Mouse (Mus musculus) cortical plate, adult 2 months (tissue): ENCODE measurements around the gene Ppp1r12c. TPM values are rescaled to one million over a fixed set of nuclear protein-coding genes. Genes with fewer than 3 reads are reported as not detected.

Experiments used
- H3K27ac ChIP-seq: fragments of 200-500 bp; 2 replicates; pipeline ENCODE4 v1.5.1; 2012; ENCODE audit warnings: low read length, control low read depth, inconsistent platforms; ENCODE audit not compliant: insufficient read depth
- H3K4me1 ChIP-seq: fragments of 200-500 bp; 2 replicates; pipeline ENCODE4 v1.6.1; 2011; ENCODE audit warnings: low read length; ENCODE audit not compliant: control insufficient read depth, insufficient read depth
- H3K4me3 ChIP-seq: fragments of 200-500 bp; 2 replicates; pipeline ENCODE4 v1.5.1; 2011; ENCODE audit warnings: mild to moderate bottlenecking, low read length, control low read depth; ENCODE audit not compliant: insufficient read depth
- CTCF ChIP-seq: fragments of 200-500 bp; IDR thresholded peaks from 2 replicates; pipeline ENCODE4 v1.5.1; 2011; ENCODE audit warnings: mild to moderate bottlenecking, control low read depth, low read length; ENCODE audit not compliant: insufficient read depth; ENCODE audit errors: extremely low read depth
- POLR2A ChIP-seq: fragments of 200-500 bp; IDR thresholded peaks from 2 replicates; pipeline ENCODE4 v1.6.1; 2011; ENCODE audit warnings: mild to moderate bottlenecking, low read length, control low read depth; ENCODE audit not compliant: insufficient read depth; ENCODE audit errors: extremely low read depth
- polyA plus RNA-seq: library from polyadenylated mRNA; depleted of rRNA; stranded (reverse); fragments of >200 nt; gene quantifications from 2 replicates; pipeline ENCODE4 v1.2.3, GENCODE M21; 2012

Gene Ppp1r12c
- polyA plus RNA-seq, 1 experiment: 105 TPM

DNA sequence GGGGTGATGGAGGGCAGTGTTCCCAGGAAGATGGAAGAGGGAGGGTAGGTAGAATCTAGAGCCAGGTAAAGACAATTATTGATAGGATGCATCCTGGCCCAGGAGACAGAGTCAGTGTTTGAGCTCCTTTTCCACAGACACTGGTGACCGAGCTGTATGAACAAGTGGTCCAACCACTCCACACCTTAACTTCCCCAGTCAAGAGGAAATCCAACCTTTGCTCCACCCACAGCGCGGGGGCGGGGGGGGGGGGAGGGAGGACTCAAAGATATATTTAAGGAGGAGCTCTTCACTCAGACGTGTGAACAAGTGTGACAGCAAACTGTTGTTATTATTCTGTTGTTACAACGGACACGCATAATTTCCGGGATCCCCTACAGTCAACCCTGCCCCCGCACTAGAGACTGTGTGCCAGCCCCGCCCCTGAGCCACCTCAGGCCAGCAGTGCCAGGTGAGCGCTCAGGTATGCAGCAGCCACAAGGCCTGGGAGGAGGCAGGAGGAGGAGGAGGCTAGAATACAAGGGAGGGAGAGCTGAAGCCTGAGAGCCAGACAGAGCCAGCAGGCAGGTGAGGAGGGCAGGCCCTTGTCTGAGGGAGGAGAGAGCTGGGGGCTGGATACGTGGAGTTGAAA is 37.2 kb downstream of the Ppp1r12c start:
- TF ChIP-seq CTCF (no peak), POLR2A (no peak)
- no peaks in the 10 kb centered on the region for H3K4me1 ChIP-seq
- H3K4me3 ChIP-seq: no peak overlapping the region
- no peak overlapping the region for H3K27ac ChIP-seq

DNA sequence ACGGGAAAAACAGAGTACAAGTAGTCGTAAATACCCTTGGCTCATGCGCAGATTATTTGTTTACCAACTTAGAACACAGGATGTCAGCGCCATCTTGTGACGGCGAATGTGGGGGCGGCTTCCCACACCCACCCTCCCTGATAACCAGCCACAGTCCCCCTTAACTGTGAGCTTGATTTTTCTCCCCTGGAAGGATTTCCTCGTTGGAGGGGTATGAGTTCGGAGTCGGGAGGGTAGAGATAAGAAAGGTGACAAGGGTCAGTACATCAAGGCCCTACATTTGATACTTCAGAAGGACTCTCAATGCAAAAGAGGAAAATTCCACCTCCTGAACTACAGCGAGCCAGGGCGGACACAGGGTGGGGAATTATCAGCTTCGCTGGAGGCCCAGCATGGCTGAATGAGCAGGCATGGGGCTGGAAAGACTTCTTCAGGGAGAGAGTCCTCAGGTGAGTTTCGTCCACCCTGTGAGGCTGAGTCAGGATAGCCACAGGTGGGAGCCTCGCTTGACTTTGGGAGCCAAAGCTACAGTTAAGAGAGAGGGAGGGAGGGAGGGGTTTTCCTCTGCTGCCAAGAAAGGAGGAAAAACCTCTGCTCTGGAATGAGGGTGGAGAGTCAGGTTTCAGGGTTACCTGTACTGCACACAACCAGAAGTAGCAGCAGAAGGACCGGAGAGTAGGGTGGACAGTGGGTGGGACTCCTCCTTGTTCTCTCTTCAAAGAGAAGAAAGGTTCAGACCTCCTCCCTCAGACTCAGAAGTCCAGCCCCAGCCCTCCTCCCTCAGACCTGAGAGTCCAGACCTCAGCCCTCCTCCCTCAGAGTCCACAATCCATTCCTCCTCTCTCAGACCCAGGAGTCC is 40.7 kb downstream of the Ppp1r12c start, which contains the start of gene Eps8l1:
Gene Eps8l1 (plus strand): TSS at position 99 of the 859 bp plus-strand sequence.
- H3K27ac ChIP-seq: peak within 1 kb of the TSS; percentile 91; the same call in 1 of the 2 replicates
- TF ChIP-seq POLR2A (no peak), CTCF (no peak)
- H3K4me3 ChIP-seq: peak within 1 kb of the TSS; percentile 20
- no peaks in the 10 kb centered on the region for H3K4me1 ChIP-seq

DNA sequence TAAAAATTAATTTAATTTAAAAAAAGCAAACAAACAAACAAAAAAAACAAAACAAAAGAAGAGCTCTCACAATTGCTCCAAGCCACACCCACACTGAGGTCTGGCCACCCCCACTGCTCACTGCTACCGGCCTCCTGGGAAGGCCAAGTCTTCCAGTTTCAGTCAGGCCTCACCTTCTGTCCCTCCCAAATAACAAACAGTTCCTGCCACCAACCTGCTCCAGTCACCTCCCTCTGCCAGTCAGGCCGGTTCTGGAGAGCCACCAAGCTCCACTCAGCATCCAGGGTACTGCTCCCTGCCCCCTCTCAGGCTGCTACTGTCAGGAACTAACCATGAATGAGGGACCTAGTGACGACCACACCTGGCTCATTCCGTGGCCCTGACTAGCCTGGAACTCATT is 48.8 kb downstream of the Ppp1r12c start:
- no peak overlapping the region for H3K4me3 ChIP-seq
- TF ChIP-seq CTCF: no peak
- H3K4me1 ChIP-seq: no peaks in the 10 kb centered on the region
- no peak overlapping the region for H3K27ac ChIP-seq

DNA sequence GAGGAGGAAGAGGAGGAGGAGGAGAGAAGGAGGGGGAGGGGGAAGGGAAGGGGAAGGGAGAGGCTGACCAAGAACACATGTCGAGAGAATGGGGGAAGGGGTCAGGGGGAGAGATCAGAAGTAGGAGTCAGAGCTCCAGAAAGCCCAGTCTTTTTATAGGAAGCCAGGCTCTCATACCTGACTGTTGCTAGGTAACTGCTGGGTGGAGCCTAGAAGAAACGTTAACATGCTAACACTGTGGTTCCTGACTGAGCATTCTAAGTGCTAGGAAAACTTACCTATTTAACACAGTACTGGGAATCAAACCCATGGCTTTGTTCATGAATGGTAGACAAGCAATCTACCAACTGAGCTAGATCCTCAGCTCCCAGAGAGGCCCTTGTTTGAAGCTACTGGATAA is 52.3 kb downstream of the Ppp1r12c start:
- Histone ChIP-seq H3K27ac (no peak overlapping the region), H3K4me3 (no peak overlapping the region), H3K4me1 (peaks cover 2% of the 10 kb centered on the region)
- TF ChIP-seq CTCF (no peak), POLR2A (no peak)

DNA sequence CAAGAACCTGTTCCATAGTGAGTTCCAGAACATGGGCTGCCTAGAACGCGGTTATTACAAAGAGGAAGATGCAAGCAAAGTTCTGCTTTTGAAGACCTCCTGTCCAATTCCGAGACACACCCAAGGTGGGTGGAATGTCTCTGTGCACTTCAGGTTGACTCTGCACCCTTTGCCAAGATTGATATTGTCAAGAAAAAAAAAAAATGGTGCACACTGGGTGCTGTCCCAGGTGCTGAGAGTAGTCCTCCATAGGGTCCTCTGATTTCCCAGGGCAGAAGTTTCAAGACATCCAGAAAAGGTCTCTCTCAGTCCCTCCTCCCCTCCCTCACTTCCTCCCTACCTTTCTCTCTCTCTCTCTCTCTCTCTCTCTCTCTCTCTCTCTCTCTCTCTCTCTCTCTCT is 53.0 kb downstream of the Ppp1r12c start:
- H3K4me1 ChIP-seq: peaks cover 2% of the 10 kb centered on the region
- H3K4me3 ChIP-seq: no peak overlapping the region
- no peak overlapping the region for H3K27ac ChIP-seq
- TF ChIP-seq CTCF (no peak), POLR2A (no peak)

DNA sequence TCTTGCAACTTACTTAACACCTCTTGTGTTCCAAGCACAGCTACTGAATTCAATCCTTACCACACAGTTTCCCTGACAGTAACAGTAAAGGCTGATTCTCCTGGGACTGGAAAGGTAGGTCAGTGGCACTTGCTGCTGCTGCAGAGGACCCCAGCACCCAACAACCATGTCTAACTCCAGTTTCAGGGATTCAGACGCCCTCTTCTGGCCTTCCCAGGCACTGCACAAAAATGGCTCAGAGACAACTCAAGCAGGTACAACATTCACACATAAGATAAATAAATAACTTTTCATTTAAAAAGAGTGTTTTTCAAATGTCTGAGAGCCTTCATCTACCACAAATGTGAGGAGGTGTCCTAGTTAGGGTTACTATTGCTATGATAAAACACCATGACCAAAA is 54.3 kb downstream of the Ppp1r12c start:
- no peak for TF ChIP-seq POLR2A
- no peak for TF ChIP-seq CTCF
- Histone ChIP-seq H3K27ac (no peak overlapping the region), H3K4me1 (peaks cover 2% of the 10 kb centered on the region), H3K4me3 (no peak overlapping the region)

DNA sequence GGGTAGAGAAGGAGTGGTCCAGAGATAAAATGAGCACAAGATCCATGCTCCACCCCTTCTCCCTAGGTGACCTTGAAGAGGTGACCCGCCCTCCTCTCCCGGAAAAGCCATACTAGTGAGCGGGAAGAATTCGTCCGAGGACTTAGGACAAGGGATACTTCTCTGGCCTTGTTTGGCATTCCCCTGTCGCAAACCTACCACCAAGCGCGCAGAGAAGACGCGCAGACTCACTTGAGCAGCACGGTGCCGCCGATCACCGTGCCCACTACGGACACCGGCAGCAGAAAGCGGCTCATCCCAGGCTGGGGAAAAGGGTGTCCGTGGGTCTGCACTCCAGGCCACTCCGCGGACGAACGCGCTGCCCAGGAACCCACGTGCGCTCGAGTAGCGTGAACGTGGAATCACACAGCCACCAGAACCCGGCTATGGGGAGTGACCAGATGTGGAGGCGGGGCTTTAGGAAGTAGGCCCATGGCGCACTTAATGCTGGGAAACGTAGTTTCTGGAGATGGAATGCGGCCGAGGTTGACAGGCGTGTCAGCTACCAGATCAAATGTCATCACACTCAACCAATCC is 56.2 kb downstream of the Ppp1r12c start, which contains the start of gene Rdh13:
Gene Rdh13 (minus strand): TSS at position 434 of the 576 bp plus-strand sequence.
- Histone ChIP-seq H3K27ac (peak within 1 kb of the TSS; percentile 67; the same call in 1 of the 2 replicates), H3K4me3 (peak within 1 kb of the TSS; percentile 63), H3K4me1 (peaks cover 2% of the 10 kb centered on the region)
- peak; percentile 32; the same call in 1 of the 2 replicates for TF ChIP-seq POLR2A
- no peak for TF ChIP-seq CTCF

DNA sequence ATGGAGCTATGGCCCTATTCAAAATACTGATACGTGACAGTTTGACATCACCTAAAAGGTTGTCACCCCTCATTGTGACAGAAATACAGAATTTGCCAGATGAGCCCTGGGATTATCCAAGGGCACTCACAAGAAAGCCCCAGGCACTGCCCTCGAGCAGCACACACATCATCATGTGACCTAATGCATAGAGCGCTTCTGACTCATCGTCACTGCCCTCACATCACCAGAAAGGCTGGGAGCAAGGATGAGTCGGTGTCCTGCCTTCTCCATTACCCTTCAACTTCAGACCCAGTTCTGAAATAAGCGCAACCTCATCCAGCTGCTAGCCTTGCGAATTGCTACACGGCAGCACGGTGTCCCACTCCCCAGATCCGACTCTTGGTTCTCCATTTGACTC is 60.9 kb downstream of the Ppp1r12c start:
- Histone ChIP-seq H3K4me3 (no peak overlapping the region), H3K4me1 (peaks cover 2% of the 10 kb centered on the region), H3K27ac (no peak overlapping the region)
- no peak for TF ChIP-seq CTCF
- TF ChIP-seq POLR2A: no peak

DNA sequence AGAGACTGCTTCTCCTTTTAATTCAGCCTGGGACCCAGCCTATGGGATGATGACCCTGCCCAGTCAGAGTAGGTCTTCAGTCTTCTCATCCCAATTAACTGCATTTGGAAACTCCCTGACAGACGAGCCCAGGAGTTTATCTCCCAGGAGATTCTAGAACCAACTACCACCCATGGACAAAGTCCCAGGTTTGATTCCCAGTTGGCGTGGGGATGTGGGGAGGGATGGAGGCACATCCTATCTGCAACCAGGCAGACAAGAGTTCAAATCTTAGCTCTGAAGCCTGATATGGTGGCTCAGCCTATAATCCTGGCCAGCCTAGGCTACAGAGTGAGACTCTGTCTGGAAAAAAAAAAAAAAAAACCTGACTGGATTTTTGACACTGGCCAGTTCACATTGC is 63.8 kb downstream of the Ppp1r12c start:
- TF ChIP-seq CTCF: no peak
- TF ChIP-seq POLR2A: no peak
- Histone ChIP-seq H3K4me1 (no peaks in the 10 kb centered on the region), H3K27ac (no peak overlapping the region), H3K4me3 (no peak overlapping the region)
